Mouse (Mus musculus): ENCODE measurements around the gene Phf20. TPM values are rescaled to one million over a fixed set of nuclear protein-coding genes. Genes with fewer than 3 reads are reported as not detected.

The Phf20 gene
- 35.2 TPM for polyA plus RNA-seq (2015; fragmentation: Illumina TruSeq; extraction: RNeasy Lipid Tissue Mini Kit (QIAGEN cat#74804); ENCODE audit: low read depth, low replicate concordance)

GRCm38 (mm10) chr2:156196302-156197128 is at the start of gene Phf20:
Phf20 (plus strand) TSS chr2:156196466.

GRCm38 (mm10) chr2:156180094-156180821 is 16.0 kb upstream of the Phf20 start, which contains the start of gene Rbm39:
Rbm39 (minus strand) TSS chr2:156180238.

GRCm38 (mm10) chr2:156312297-156312897 is 116.1 kb downstream of the Phf20 start, which contains the start of the genes Cnbd2 and Scand1:
Cnbd2 (plus strand) TSS chr2:156312299.
Scand1 (minus strand) TSS chr2:156312704.

Other genes with a start within 250 kb of the Phf20 start
- gene Cep250, start 240.0 kb upstream of the Phf20 start, polyA plus RNA-seq (2015; fragmentation: Illumina TruSeq; extraction: RNeasy Lipid Tissue Mini Kit (QIAGEN cat#74804); ENCODE audit: low read depth, low replicate concordance): 11.4 TPM
- gene 6430550D23Rik, start 188.5 kb upstream of the Phf20 start, polyA plus RNA-seq (2015; fragmentation: Illumina TruSeq; extraction: RNeasy Lipid Tissue Mini Kit (QIAGEN cat#74804); ENCODE audit: low read depth, low replicate concordance): 2.2 TPM
- 256 TPM for gene Ergic3, start 188.4 kb upstream of the Phf20 start, polyA plus RNA-seq (2015; fragmentation: Illumina TruSeq; extraction: RNeasy Lipid Tissue Mini Kit (QIAGEN cat#74804); ENCODE audit: low read depth, low replicate concordance)
- not detected for gene Fer1l4, start 143.5 kb upstream of the Phf20 start, polyA plus RNA-seq (2015; fragmentation: Illumina TruSeq; extraction: RNeasy Lipid Tissue Mini Kit (QIAGEN cat#74804); ENCODE audit: low read depth, low replicate concordance)
- 4.4 TPM for gene Spag4, start 131.3 kb upstream of the Phf20 start, polyA plus RNA-seq (2015; fragmentation: Illumina TruSeq; extraction: RNeasy Lipid Tissue Mini Kit (QIAGEN cat#74804); ENCODE audit: low read depth, low replicate concordance)
- gene Cpne1, start 84.5 kb upstream of the Phf20 start, polyA plus RNA-seq (2015; fragmentation: Illumina TruSeq; extraction: RNeasy Lipid Tissue Mini Kit (QIAGEN cat#74804); ENCODE audit: low read depth, low replicate concordance): 29.0 TPM
- 11.2 TPM for gene Rbm12, start 84.5 kb upstream of the Phf20 start, polyA plus RNA-seq (2015; fragmentation: Illumina TruSeq; extraction: RNeasy Lipid Tissue Mini Kit (QIAGEN cat#74804); ENCODE audit: low read depth, low replicate concordance)
- gene Gm28036, start 69.4 kb upstream of the Phf20 start, polyA plus RNA-seq (2015; fragmentation: Illumina TruSeq; extraction: RNeasy Lipid Tissue Mini Kit (QIAGEN cat#74804); ENCODE audit: low read depth, low replicate concordance): 13.9 TPM
- 157 TPM for gene Romo1, start 52.4 kb upstream of the Phf20 start, polyA plus RNA-seq (2015; fragmentation: Illumina TruSeq; extraction: RNeasy Lipid Tissue Mini Kit (QIAGEN cat#74804); ENCODE audit: low read depth, low replicate concordance)
- 49.6 TPM for gene Nfs1, start 52.3 kb upstream of the Phf20 start, polyA plus RNA-seq (2015; fragmentation: Illumina TruSeq; extraction: RNeasy Lipid Tissue Mini Kit (QIAGEN cat#74804); ENCODE audit: low read depth, low replicate concordance)
- 187 TPM for gene Rbm39, start 16.2 kb upstream of the Phf20 start, polyA plus RNA-seq (2015; fragmentation: Illumina TruSeq; extraction: RNeasy Lipid Tissue Mini Kit (QIAGEN cat#74804); ENCODE audit: low read depth, low replicate concordance)
- gene Cnbd2, start 115.8 kb downstream of the Phf20 start, polyA plus RNA-seq (2015; fragmentation: Illumina TruSeq; extraction: RNeasy Lipid Tissue Mini Kit (QIAGEN cat#74804); ENCODE audit: low read depth, low replicate concordance): 8.5 TPM
- 17.7 TPM for gene Scand1, start 116.2 kb downstream of the Phf20 start, polyA plus RNA-seq (2015; fragmentation: Illumina TruSeq; extraction: RNeasy Lipid Tissue Mini Kit (QIAGEN cat#74804); ENCODE audit: low read depth, low replicate concordance)
- gene Epb41l1, start 224.4 kb downstream of the Phf20 start, polyA plus RNA-seq (2015; fragmentation: Illumina TruSeq; extraction: RNeasy Lipid Tissue Mini Kit (QIAGEN cat#74804); ENCODE audit: low read depth, low replicate concordance): 230 TPM

All from brain, adult 10 weeks (tissue).